Mouse (Mus musculus): ENCODE measurements around the gene Gm11096.

Gm11096 gene

DNA sequence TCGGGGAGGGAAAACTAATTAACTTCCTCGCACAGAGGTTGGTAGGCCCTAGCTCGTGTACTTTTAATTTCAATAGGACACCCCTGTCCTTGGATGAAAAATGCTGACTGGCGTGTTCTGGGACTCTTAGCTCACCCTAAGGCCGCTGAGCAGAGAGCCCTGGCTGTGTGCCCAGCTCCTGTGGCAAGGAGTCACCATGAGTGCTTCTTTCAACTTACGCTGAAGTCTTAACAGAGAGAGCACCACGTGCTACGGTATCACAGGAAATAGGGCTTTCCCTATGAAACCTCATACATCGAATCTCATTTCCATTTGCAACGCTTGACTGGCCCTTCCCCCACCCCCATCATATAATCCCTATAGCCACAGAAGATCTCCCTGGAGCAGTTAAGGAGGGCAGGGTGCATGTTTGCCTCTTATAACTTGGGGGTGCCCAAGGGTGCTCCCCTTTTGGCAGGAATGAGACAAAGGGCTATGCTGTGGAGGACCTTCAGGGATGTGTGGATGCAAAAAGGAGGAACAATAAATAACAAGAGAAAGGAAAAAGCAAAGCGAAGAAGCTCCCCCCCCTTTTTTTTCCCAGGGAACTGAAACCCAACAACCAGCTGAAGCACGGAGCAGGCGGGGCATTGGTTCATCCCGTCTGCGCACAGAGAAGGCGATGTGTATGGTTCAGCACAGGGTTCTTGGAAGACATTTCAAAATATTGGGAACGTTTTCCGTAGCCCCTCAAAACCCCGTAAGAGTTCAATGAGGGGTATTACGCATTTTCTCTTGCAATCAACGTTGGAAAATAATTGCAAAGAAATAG is 39.0 kb downstream of the Gm11096 start:
- in situ Hi-C loops (cut with MseI, MboI) = no loop called here

DNA sequence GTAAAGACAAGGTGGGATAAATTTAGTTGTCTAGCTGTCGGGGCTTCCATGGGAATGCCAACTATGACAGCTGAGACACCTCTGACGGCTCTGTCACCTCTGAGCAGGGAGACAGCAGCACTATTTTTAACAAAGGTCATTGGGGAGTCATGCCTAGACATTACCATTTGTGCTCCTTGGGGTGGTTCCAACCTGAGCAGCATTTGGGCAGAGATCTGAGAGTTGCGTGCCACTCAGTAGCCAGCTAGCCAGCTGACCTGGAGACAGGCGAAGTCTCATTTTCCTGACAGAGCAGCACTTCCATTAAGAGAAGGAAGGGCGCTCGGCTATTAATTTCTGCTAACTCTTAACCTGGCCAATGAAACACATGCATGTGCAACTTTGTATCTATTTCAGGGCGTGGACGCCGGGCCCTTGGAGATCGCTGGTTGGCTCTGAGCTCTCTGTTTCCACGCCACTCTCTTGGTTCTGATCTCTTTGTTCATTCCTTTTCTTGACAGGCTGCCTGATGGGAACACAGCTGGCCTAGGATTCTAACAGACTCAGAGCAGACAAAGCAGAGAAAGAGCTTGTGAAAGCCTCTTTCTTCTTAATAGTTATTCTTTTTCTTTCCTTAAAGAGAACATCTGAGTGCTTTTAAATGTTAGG is 40.4 kb downstream of the Gm11096 start:
- in situ Hi-C loops (cut with MseI, MboI) = no loop called here

GRCm38 (mm10) chr17:81486388-81486787 is 44.8 kb downstream of the Gm11096 start:
- in situ Hi-C loops (cut with MseI, MboI) = no loop called here

Data from mouse trophoblast stem cell (cell line).